Mouse (Mus musculus) limb, embryonic 14.5 days (tissue): ENCODE data around the gene Capn11. TPM values are rescaled to one million over a fixed set of nuclear protein-coding genes. Genes with fewer than 3 reads are reported as not detected.

Source experiments
- ATAC-seq: fragments of 200-750 bp; cut with Nextera tagmentation; 2 replicates; pipeline ENCODE4 v1.8.0; 2017; ENCODE audit warnings: low read depth, moderate number of reproducible peaks, moderate TSS enrichment; ENCODE audit not compliant: low FRiP score
- DNase-seq: peaks from one replicate; pipeline ENCODE4 v3.0.0-alpha.2; 2015; ENCODE audit warnings: low spot score
- H3K27ac ChIP-seq: fragments of 300-500 bp; sonication (generic); replicated peaks from 2 replicates; pipeline ENCODE4 v1.5.1; 2014; ENCODE audit warnings: low read depth, mild to moderate bottlenecking, low read length, moderate library complexity, mixed read lengths
- H3K27me3 ChIP-seq: fragments of 300-500 bp; sonication (generic); 2 replicates; pipeline ENCODE4 v1.6.1; 2014; ENCODE audit warnings: low read length, mixed read lengths; ENCODE audit not compliant: control insufficient read depth, insufficient read depth
- H3K36me3 ChIP-seq: fragments of 300-500 bp; sonication (generic); 2 replicates; pipeline ENCODE4 v1.6.1; 2014; ENCODE audit warnings: mild to moderate bottlenecking, low read length, moderate library complexity, mixed read lengths; ENCODE audit not compliant: control insufficient read depth, insufficient read depth
- H3K4me1 ChIP-seq: fragments of 300-500 bp; sonication (generic); 2 replicates; pipeline ENCODE4 v1.6.1; 2014; ENCODE audit warnings: antibody characterized with exemption, low read length, mixed read lengths; ENCODE audit not compliant: control insufficient read depth, insufficient read depth
- H3K4me2 ChIP-seq: fragments of 300-500 bp; sonication (generic); replicated peaks from 2 replicates; pipeline ENCODE4 v1.6.1; 2014; ENCODE audit warnings: low read depth, mild to moderate bottlenecking, low read length, moderate library complexity; ENCODE audit not compliant: severe bottlenecking
- H3K4me3 ChIP-seq: fragments of 300-500 bp; sonication (generic); replicated peaks from 2 replicates; pipeline ENCODE4 v1.5.1; 2014; ENCODE audit warnings: low read length
- H3K9ac ChIP-seq: fragments of 300-500 bp; sonication (generic); 2 replicates; pipeline ENCODE4 v1.6.1; 2014; ENCODE audit warnings: mild to moderate bottlenecking, low read depth, low read length, moderate library complexity; ENCODE audit not compliant: severe bottlenecking
- H3K9me3 ChIP-seq: fragments of 300-500 bp; sonication (generic); 2 replicates; pipeline ENCODE4 v1.6.1; 2016; ENCODE audit warnings: low read length; ENCODE audit not compliant: control insufficient read depth
- POLR2A ChIP-seq: fragments of 200-500 bp; IDR thresholded peaks from 2 replicates; pipeline ENCODE4 v1.8.0; 2012; ENCODE audit warnings: inconsistent platforms, mild to moderate bottlenecking, moderate library complexity, borderline replicate concordance; ENCODE audit not compliant: insufficient read depth, insufficient read length; ENCODE audit errors: extremely low read depth
- WGBS: fragments of 180-500 bp; shearing (Covaris S2); extraction: QIAGEN DNeasy Blood & Tissue Kit; methylation state at CpG from one replicate; pipeline ENCODE4 v1.1.7; 2014; 5-methylcytosine and 5-hydroxymethylcytosine counted together
- polyA plus RNA-seq, 2 experiments: library from polyadenylated mRNA; depleted of rRNA in 1 of 2; stranded (reverse) in 1 of 2; unstranded in 1 of 2; fragments of >200 nt; fragmentation: Nextera tagmentation in 1 of 2; extraction: Ambion mirVana in 1 of 2; gene quantifications; 2 replicates each; pipeline versions ENCODE4 v1.2.1 to v1.2.3; 2012 to 2014

Capn11 gene
- polyA plus RNA-seq, 2 experiments = 0.03 TPM; not detected in 1

GRCm38 (mm10) chr17:45686716-45687115, 27.6 kb upstream of the Capn11 start, which contains the start of gene Tmem63b:
Gene Tmem63b (minus strand): TSS chr17:45686905.
- no peak for TF ChIP-seq POLR2A
- peak within 1 kb of the TSS; percentile 78 for H3K4me2 ChIP-seq
- H3K27me3 ChIP-seq = no peaks in the 10 kb centered on the region
- WGBS = 8% methylated on average over 12 of the region's 12 CpGs
- no peaks in the 10 kb centered on the region for H3K9me3 ChIP-seq
- ATAC-seq = no peak
- H3K4me1 ChIP-seq = peaks cover 18% of the 10 kb centered on the region
- peak within 1 kb of the TSS; percentile 91 for H3K9ac ChIP-seq
- peak within 1 kb of the TSS; percentile 69 for H3K4me3 ChIP-seq
- no peaks in the 10 kb centered on the region for H3K36me3 ChIP-seq
- peak within 1 kb of the TSS; percentile 77 for H3K27ac ChIP-seq
- no peak for DNase-seq

DNA sequence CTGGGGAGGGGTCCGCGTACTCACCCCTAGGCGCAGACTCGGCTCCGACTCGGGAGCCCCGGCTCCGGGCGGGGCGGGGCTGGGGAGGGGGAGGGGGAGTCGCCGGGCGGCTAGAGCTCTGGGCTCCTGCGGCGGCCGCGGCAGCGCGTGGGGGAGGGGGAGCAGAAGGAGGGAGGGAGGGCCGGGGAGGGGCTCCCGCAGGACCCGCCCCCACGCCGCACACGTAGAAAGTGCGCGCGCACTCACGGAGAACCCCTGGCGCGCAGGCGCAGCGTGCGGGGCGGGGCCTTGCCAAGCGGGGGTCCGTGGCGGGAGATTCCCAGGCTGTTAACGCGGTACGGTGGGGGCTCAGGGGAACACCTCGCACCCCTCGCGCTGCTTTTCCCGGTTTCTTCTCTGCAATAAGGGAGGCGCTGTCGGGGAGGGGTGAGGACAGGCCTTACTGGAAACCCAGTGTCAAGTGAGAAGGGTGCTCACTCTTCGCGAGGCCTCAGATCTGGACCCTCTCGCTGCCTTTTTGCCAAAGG, 27.0 kb upstream of the Capn11 start, which contains the start of gene Mrpl14:
Gene Mrpl14 (plus strand): TSS at position 230 of the 527 bp plus-strand sequence.
- ATAC-seq = peak; percentile 90
- Histone ChIP-seq H3K4me3 (peak within 1 kb of the TSS; percentile 69), H3K9me3 (no peaks in the 10 kb centered on the region), H3K36me3 (no peaks in the 10 kb centered on the region), H3K4me1 (peaks cover 18% of the 10 kb centered on the region), H3K27me3 (no peaks in the 10 kb centered on the region), H3K27ac (peak within 1 kb of the TSS; percentile 77), H3K4me2 (peak within 1 kb of the TSS; percentile 78), H3K9ac (peak within 1 kb of the TSS; percentile 91)
- peak; percentile 68; the same call in 1 of the 2 replicates for TF ChIP-seq POLR2A
- peak; percentile 89 for DNase-seq
- WGBS = 0% methylated on average over 26 of the region's 50 CpGs

- TF ChIP-seq POLR2A = no peak
- Histone ChIP-seq H3K4me3 (peak overlapping the region; percentile 69), H3K9me3 (no peaks in the 10 kb centered on the region), H3K4me1 (peaks cover 22% of the 10 kb centered on the region), H3K36me3 (no peaks in the 10 kb centered on the region), H3K9ac (peak overlapping the region; percentile 91), H3K4me2 (peak overlapping the region; percentile 78), H3K27me3 (no peaks in the 10 kb centered on the region), H3K27ac (peak overlapping the region; percentile 67)
- DNase-seq (peak; percentile 54), ATAC-seq (peak; percentile 41)
- WGBS = 2% methylated on average over 52 of the region's 58 CpGs
Observed at GRCm38 (mm10) chr17:45685171-45686092, 26.3 kb upstream of the Capn11 start.

DNA sequence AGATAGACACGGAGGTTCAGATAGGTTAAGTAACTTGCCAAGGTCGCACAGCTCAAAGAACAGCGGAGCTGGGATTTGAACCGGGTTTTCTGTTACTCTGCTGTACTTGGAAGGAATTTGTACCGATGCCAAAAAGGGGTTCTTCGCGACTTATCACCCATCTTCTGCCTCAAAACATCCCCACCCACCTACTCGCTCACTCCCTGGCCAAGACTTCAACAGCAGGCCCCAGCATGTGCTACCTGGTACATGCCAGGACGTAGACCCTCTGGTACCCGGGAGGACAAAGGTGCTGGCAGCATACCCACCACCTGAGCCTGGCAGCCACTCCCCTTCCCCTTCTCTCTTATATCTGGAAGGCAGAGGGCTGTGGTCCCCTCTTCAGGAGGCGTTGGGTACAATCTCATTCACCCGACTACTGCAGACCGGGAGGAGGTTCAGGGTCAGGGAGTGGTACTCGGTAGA, 25.6 kb upstream of the Capn11 start:
- 29% methylated on average over 14 of the region's 14 CpGs for WGBS
- Histone ChIP-seq H3K27me3 (no peaks in the 10 kb centered on the region), H3K9me3 (no peaks in the 10 kb centered on the region), H3K4me2 (peak overlapping the region; percentile 78), H3K36me3 (no peaks in the 10 kb centered on the region), H3K27ac (peak overlapping the region; percentile 67; the same call in 1 of the 2 replicates), H3K4me3 (peak overlapping the region; percentile 69), H3K9ac (peak overlapping the region; percentile 91), H3K4me1 (peaks cover 22% of the 10 kb centered on the region)
- DNase-seq (peak; percentile 5), ATAC-seq (no peak)
- TF ChIP-seq POLR2A = no peak

DNA sequence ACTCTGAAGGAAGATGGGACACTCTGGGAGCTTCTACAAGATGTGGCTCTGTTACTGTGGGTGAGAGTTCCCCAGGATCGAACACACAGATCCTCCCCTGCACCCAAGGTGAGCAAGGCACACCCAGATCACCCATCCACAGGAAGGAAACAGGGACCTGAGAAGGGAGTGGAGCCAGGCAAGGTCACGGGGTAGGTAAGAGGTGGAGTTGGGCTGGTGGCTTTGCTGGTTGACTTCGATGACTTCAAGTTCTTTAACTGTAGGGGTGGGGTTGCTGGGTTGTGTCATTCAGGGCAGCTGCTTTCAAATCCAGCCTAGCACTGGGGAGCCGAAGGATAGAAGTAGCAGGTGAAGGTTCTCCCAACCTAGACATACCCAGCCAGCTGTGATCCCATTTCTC, 23.7 kb upstream of the Capn11 start:
- Histone ChIP-seq H3K27me3 (no peaks in the 10 kb centered on the region), H3K4me3 (no peak overlapping the region), H3K4me1 (peaks cover 22% of the 10 kb centered on the region), H3K9me3 (no peaks in the 10 kb centered on the region), H3K4me2 (no peak overlapping the region), H3K27ac (no peak overlapping the region), H3K9ac (no peak overlapping the region), H3K36me3 (peaks cover 8% of the 10 kb centered on the region; the same call in 1 of the 2 replicates)
- no peak for TF ChIP-seq POLR2A
- 92% methylated on average over 4 of the region's 4 CpGs for WGBS
- ATAC-seq (no peak), DNase-seq (no peak)
